Mouse (Mus musculus): ENCODE measurements around the gene Atp13a2. TPM values are rescaled to one million over a fixed set of nuclear protein-coding genes. Genes with fewer than 3 reads are reported as not detected.

Gene Atp13a2
- total RNA-seq, 1 experiment from 2014 or later = 47.8 TPM

DNA sequence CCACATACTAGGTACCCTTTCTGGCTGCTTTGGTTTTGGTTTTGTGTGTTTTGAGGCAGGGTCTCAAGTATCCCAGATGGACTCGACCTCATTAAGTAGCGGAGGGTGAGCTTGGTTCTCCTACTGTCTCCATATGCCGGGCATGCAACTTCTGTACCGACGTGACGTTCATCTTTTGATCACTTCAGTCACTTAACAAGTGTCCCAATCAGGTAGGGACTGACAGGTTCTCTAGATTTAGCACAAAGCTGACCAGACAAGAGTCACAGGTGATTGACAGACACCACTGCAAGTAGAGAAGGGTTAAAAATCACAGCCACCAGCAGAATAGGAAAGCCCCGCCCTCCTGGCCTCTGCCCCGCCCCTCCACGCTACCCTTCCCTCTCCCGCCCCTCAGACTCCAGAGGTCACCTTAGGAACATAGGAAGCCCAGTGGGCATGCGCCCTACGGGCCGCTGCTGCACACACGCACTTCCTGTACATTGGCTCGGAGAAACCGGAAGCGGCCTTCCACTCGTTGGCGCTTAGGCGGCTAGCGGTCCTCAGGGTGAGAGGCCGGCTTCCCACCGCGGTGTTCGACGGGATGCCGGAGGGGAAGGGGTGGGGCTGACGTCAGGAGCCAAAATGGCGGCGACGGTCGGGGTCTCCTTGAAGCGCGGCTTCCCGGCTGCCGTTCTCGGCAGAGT is 25.7 kb upstream of the Atp13a2 start, which contains the start of gene Sdhb:
Gene Sdhb, plus strand, starts transcription at position 423 of the 686 bp plus-strand sequence.
- ATAC-seq (ENCODE audit: extremely low read depth, insufficient number of reproducible peaks, low FRiP score, poor library complexity, severe bottlenecking) = peak; percentile 92

GRCm38 (mm10) chr4:140961467-140962206 is 25.0 kb upstream of the Atp13a2 start:
- no peak; the same call in 1 of the 2 replicates for ATAC-seq (ENCODE audit: extremely low read depth, insufficient number of reproducible peaks, low FRiP score, poor library complexity, severe bottlenecking)

GRCm38 (mm10) chr4:140962207-140962909 is 24.3 kb upstream of the Atp13a2 start:
- no peak for ATAC-seq (ENCODE audit: extremely low read depth, insufficient number of reproducible peaks, low FRiP score, poor library complexity, severe bottlenecking)

- no peak for ATAC-seq (ENCODE audit: extremely low read depth, insufficient number of reproducible peaks, low FRiP score, poor library complexity, severe bottlenecking)
Observed at GRCm38 (mm10) chr4:140962950-140963349, 23.7 kb upstream of the Atp13a2 start.

- no peak for ATAC-seq (ENCODE audit: extremely low read depth, insufficient number of reproducible peaks, low FRiP score, poor library complexity, severe bottlenecking)
Observed at GRCm38 (mm10) chr4:140963941-140964597, 22.6 kb upstream of the Atp13a2 start.

DNA sequence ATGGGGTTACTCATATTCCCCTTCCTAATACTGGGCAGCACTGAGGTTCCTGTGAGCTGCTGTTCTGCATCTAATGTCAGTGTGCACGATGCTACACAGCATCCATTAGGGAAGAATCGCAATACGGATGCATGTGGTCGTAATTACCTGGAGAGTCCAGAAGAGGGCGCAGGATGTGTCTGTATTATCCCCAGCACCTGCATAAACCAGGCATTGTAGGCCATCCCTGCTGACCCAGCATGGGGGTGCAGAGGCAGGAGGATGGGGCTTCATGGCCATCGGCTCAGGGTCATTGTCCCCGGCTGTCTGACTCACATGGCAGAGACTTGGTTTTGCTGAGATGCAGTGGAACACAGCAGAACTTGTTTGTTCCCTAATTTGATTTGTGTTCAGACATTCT is 22.1 kb upstream of the Atp13a2 start:
- ATAC-seq (ENCODE audit: extremely low read depth, insufficient number of reproducible peaks, low FRiP score, poor library complexity, severe bottlenecking) = peak; percentile 47; the same call in 1 of the 2 replicates

DNA sequence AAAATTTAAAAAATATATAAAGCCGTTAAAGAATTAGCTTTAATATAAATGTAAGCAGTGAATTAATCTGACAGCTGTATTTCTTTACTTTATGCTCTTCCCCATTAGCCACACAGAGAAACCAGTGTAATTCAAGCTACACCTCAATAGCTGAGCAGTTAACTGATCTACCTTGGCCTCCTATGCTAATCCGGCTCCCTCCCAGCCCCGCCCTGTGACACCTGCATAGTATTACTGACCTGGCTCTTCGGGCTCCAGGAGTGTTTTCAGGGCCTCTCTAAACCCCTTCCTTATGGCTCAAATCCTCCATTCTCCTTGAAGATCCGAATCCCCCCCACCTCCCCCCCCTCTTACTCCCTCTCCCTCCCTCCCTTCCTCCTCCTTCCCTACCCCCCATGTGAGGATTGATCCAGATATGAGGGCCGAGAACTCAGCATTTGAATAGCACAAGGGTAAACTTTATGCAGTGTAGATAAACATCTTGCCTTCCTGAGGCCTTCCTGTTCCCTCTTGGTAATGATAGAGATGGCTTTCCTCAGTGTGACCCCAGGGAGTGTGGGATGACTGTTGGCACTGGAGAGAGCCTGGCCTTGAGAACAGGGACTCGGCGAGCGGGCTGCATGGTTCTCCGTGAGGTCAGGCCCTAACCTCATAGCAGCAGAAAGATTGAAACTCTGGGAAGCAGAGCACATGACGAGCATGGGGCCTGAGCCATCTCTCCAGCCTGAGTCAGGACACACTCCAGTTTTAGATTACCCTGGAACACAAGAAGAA is 19.1 kb upstream of the Atp13a2 start:
- no peak for ATAC-seq (ENCODE audit: extremely low read depth, insufficient number of reproducible peaks, low FRiP score, poor library complexity, severe bottlenecking)

GRCm38 (mm10) chr4:140971691-140972090 is 15.0 kb upstream of the Atp13a2 start:
- ATAC-seq (ENCODE audit: extremely low read depth, insufficient number of reproducible peaks, low FRiP score, poor library complexity, severe bottlenecking) = no peak

- no peak for ATAC-seq (ENCODE audit: extremely low read depth, insufficient number of reproducible peaks, low FRiP score, poor library complexity, severe bottlenecking)
Observed at GRCm38 (mm10) chr4:140974408-140974807, 12.3 kb upstream of the Atp13a2 start.

GRCm38 (mm10) chr4:140975356-140975755 is 11.3 kb upstream of the Atp13a2 start:
- ATAC-seq (ENCODE audit: extremely low read depth, insufficient number of reproducible peaks, low FRiP score, poor library complexity, severe bottlenecking) = peak; percentile 46

DNA sequence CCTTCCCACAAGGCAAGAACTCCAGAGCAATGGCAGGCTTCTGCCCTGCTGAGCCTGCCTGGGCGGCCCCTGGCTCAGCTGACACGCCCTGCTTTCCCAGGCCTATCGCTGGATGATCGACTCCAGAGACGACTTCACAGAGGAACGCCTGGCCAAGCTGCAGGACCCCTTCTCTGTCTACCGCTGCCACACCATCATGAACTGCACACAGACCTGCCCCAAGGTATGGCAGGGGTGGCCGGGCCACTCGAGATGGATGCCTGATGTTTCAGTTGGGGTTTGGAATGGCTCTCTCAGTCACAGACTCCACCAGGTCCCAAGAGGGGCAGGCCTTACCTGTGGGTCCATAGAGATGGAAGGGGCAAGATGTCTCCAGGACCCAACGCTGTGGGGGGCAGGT is 9.4 kb upstream of the Atp13a2 start:
- ATAC-seq (ENCODE audit: extremely low read depth, insufficient number of reproducible peaks, low FRiP score, poor library complexity, severe bottlenecking) = no peak

GRCm38 (mm10) chr4:140977886-140978692 is 8.6 kb upstream of the Atp13a2 start:
- no peak for ATAC-seq (ENCODE audit: extremely low read depth, insufficient number of reproducible peaks, low FRiP score, poor library complexity, severe bottlenecking)

- no peak for ATAC-seq (ENCODE audit: extremely low read depth, insufficient number of reproducible peaks, low FRiP score, poor library complexity, severe bottlenecking)
Observed at GRCm38 (mm10) chr4:140981605-140982004, 5.1 kb upstream of the Atp13a2 start.

GRCm38 (mm10) chr4:140982808-140983207 is 3.9 kb upstream of the Atp13a2 start:
- ATAC-seq (ENCODE audit: extremely low read depth, insufficient number of reproducible peaks, low FRiP score, poor library complexity, severe bottlenecking) = no peak

DNA sequence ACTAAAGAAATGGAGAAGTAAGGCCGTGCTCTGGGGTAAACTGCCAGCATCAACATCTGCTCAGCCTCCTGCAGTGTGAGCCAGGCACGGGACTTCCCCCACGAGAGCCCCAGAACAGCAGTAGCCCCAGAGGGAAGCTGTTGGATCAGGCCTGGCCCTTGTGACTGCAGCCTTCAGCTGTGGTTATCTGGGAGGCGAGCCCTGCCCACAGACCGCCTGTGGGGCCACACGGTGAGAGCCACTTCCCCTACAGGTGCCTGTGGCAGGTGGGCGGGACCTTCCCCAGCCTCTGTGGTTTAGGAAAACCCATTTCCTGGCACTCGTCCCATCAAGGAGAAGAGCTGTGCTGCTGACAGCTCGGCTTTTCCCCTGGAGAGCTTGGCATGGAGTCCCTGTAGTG is 3.2 kb upstream of the Atp13a2 start:
- peak; percentile 90 for ATAC-seq (ENCODE audit: extremely low read depth, insufficient number of reproducible peaks, low FRiP score, poor library complexity, severe bottlenecking)

- ATAC-seq (ENCODE audit: extremely low read depth, insufficient number of reproducible peaks, low FRiP score, poor library complexity, severe bottlenecking) = no peak
Observed at GRCm38 (mm10) chr4:140984544-140984943, 2.1 kb upstream of the Atp13a2 start.

- ATAC-seq (ENCODE audit: extremely low read depth, insufficient number of reproducible peaks, low FRiP score, poor library complexity, severe bottlenecking) = no peak
Observed at GRCm38 (mm10) chr4:140986024-140986710, 506 bp upstream of the Atp13a2 start.

Measured in neutrophil, adult 5-6 weeks (primary cell).